Mouse (Mus musculus) CD4-positive, CD25-positive, alpha-beta regulatory T cell, adult 4 months (primary cell): ENCODE measurements around the gene Ttc38. TPM values are rescaled to one million over a fixed set of nuclear protein-coding genes. Genes with fewer than 3 reads are reported as not detected.

ENCODE experiments used
- ATAC-seq: one replicate; pipeline ENCODE4 v1.8.0; 2017
- polyA plus RNA-seq, 2 experiments: library from polyadenylated mRNA; unstranded; fragments of 100-300 nt; shearing (Covaris generic); gene quantifications; one replicate each; pipeline ENCODE4 v1.2.1; 2017

The Ttc38 gene
- polyA plus RNA-seq, 2 experiments from 2014 or later: 17.6 to 22.4 TPM

DNA sequence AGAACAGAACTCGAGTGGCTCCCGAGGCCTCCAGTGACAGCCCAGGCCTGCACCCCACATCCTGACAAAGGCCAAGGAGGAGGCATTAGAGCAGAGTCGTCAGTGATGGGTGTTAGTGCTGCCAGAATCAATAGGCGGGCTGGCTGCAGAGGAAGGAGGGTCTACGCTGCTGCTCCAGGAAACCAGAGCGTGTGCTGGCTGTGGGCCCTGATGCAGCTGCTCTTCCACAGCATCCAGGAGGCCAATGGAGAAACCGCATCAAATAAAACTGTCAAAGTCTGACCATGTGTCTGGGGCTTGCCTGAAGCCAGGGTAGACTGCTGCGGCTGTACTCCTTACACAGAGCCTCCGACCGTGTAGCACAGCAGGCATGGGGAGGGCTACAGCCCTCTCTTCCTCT is 65.0 kb downstream of the Ttc38 start:
- no peak for ATAC-seq

DNA sequence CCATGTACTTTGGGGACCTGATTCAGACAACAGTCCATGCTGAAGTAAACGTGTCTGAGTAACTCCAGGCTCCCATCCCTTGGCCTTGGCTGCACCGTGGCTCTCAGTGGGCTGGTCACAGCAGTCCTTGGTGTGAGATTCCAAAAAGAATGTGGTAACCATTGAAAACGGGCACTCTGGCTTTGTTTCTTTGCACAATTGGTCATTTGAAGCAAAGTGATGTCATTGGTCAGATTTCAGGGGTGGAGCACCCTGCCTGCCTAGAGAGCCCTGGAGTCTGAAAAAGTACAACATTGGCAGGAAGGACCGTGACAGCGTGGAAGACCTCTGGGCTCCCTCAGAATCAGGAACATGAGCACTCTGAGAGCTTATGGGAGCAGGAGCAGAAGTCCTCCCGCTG is 67.3 kb downstream of the Ttc38 start:
- ATAC-seq: no peak

DNA sequence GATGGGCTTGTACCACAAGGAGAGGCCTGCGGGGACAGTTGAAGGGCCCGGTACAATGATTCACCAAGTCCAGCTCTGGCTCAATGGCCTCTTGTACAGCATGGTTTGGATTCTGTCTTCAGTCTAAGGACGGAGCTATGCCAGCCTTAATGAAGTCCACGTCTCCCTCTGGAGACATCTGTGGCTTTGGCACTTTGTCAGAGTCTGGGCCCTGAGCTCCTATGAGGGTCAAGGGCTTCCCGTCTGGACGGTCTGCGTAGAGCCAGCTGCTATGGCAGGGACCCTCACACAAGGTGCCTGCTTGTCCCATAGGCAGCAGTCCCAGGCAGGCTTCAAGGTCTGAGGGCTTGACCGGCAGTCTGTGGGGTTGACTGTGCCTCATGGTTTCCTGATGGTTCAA is 68.2 kb downstream of the Ttc38 start:
- no peak for ATAC-seq

DNA sequence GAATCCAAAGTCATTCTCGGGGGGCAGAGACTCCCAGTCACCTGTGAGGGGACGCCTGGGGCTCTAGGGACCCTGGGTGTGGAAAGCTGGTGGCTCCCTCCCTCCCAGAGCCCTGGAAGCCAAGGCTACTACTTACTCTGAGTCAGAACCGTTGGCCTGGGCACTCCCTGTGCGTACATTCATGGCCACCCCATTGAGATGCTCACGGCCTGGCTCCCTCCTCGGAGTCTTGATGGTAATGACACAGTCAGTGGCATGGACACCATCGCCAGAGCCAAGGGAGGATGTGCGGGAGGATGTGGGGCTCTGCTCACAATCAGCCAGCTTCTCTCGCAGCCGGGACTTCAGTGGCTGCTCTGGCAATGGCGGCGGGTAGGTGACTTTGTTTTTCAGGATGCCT is 68.7 kb downstream of the Ttc38 start:
- no peak for ATAC-seq

DNA sequence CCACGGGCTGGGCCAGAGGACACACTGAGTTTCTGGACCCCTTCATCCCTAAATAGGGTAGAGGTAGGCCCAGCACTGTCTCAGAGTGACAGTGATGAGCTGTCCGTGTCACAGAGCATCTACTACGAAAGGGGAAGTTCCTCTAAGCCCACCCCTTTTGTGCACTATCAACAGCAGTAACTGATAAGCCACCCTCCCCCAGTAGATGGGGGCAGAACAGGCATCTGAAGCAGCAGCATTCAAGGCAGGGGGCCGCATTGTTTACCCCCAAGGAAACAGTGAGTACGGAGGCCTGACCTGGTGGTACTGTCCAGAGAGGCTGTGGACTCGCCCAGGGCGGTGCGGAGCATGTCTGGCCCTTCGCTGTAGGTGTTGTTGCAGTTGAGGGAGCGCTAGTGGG is 70.4 kb downstream of the Ttc38 start:
- no peak for ATAC-seq

DNA sequence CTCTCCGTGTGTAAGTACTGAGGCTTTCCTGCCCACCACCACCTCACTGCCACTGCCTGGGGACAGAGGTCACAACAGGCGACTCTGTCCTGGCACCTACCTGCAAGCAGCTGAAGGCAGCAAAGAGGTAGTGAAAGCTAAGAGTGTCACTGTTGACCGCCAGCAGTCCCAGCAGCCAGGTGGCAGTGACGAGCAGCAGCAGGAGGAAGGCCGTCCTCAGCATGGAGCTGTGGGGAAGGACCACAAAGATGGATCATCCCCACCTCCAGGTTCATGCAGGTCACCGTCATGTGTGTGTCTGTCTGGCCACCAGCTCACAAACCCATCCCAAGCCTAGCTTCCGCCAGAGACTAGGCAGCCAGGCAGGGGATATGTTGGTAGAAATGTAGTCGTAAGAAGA is 71.7 kb downstream of the Ttc38 start:
- no peak for ATAC-seq

Other genes with a start within 250 kb of the Ttc38 start
- not detected for gene Wnt7b, start 249.8 kb upstream of the Ttc38 start, polyA plus RNA-seq
- under 1 TPM in 1 of 2 experiments, not detected in 1; 0.20 TPM for gene Ppara, start 97.3 kb upstream of the Ttc38 start, polyA plus RNA-seq
- 10 to 100 TPM; 43.6 to 52.3 TPM for gene Cdpf1, start 20.6 kb upstream of the Ttc38 start, polyA plus RNA-seq
- gene Pkdrej, start 10.6 kb upstream of the Ttc38 start, polyA plus RNA-seq: not detected
- 1 to 10 TPM; 3.0 to 7.1 TPM for gene Gtse1, start 27.4 kb downstream of the Ttc38 start, polyA plus RNA-seq
- 10 to 100 TPM; 40.6 to 50.3 TPM for gene Trmu, start 47.0 kb downstream of the Ttc38 start, polyA plus RNA-seq
- 1 to 10 TPM; 3.3 to 3.8 TPM for gene Celsr1, start 201.5 kb downstream of the Ttc38 start, polyA plus RNA-seq
- gene Gramd4, start 225.4 kb downstream of the Ttc38 start, polyA plus RNA-seq: 10 to 100 TPM; 25.3 to 25.7 TPM